24 mouse cellular contexts compared by ENCODE assay signal in genomic region chr13:37940649-37941048, GRCm38 (mm10). TPM values are rescaled to one million over a fixed set of nuclear protein-coding genes. Genes with fewer than 3 reads are reported as not detected.
A peak's percentile ranks its signal among the peaks of the same experiment; 100 is the strongest.
DNase-seq lines count a peak whose midpoint lies in the region; ATAC-seq and TF ChIP-seq lines count a peak whose summit lies in the region.
"Had no signal": no experiment of that assay in that cellular context is flagged by ENCODE, and none has a peak within 500 bp of the region (broad histone marks: within the 10 kb centered on the region; RNA-seq: fewer than 3 reads in every experiment).

No protein-coding gene starts in this region.

- peaks cover 9% of the 10 kb centered on the region for H3K4me1 ChIP-seq in heart, adult 2 months (ENCODE audit: control insufficient read depth, insufficient read depth, low read length)
- H3K4me1 ChIP-seq in heart, embryonic 11.5 days (ENCODE audit: control insufficient read depth, insufficient read depth, low read length), result no peaks in the 10 kb centered on the region
- H3K4me1 ChIP-seq in kidney, postnatal 0 days (replicated peaks; ENCODE audit: insufficient read depth, low read length), result peaks cover 36% of the 10 kb centered on the region
- peaks cover 21% of the 10 kb centered on the region for H3K4me1 ChIP-seq in liver, embryonic 13.5 days (replicated peaks)
- H3K4me1 ChIP-seq in stomach, embryonic 15.5 days, result peaks cover 11% of the 10 kb centered on the region; the same call in 1 of the 2 replicates
- H3K4me1 ChIP-seq in midbrain, embryonic 11.5 days (ENCODE audit: control insufficient read depth, insufficient read depth, low read length), result no peaks in the 10 kb centered on the region
- H3K4me1 ChIP-seq: hindbrain, embryonic 12.5 days had no signal

- no peak for TF ChIP-seq EP300 in heart, adult 2 months (IDR thresholded peaks at IDR 0.05; ENCODE audit: insufficient read depth, low read depth, low read length)

- 36% methylated on average over 5 of the region's 5 CpGs for WGBS in heart, adult 2 months
- 73% methylated on average over 5 of the region's 5 CpGs for WGBS in heart, embryonic 11.5 days (ENCODE audit: insufficient replicate concordance)
- 51% methylated on average over 5 of the region's 5 CpGs for WGBS in kidney, postnatal 0 days
- WGBS in liver, embryonic 13.5 days (ENCODE audit: insufficient replicate concordance), result 73% methylated on average over 5 of the region's 5 CpGs
- 55% methylated on average over 5 of the region's 5 CpGs for WGBS in stomach, embryonic 15.5 days
- WGBS in midbrain, embryonic 11.5 days, result 43% methylated on average over 5 of the region's 5 CpGs

- no peaks in the 10 kb centered on the region for H3K9me3 ChIP-seq in heart, embryonic 11.5 days (replicated peaks; ENCODE audit: control insufficient read depth, low read length)
- no peaks in the 10 kb centered on the region for H3K9me3 ChIP-seq in kidney, postnatal 0 days (replicated peaks; ENCODE audit: low read length)
- H3K9me3 ChIP-seq in liver, embryonic 13.5 days (replicated peaks), result no peaks in the 10 kb centered on the region
- no peaks in the 10 kb centered on the region for H3K9me3 ChIP-seq in stomach, embryonic 15.5 days
- H3K9me3 ChIP-seq in midbrain, embryonic 11.5 days (ENCODE audit: control insufficient read depth, low read length), result no peaks in the 10 kb centered on the region
- H3K9me3 ChIP-seq: embryonic facial prominence, embryonic 15.5 days; heart, embryonic 13.5 days; hindbrain, embryonic 12.5 days; limb, embryonic 15.5 days; midbrain, embryonic 10.5 days had no signal

- no peak overlapping the region for H3K4me3 ChIP-seq in heart, adult 2 months
- no peak overlapping the region for H3K4me3 ChIP-seq in heart, embryonic 11.5 days (ENCODE audit: low read depth, low read length)
- H3K4me3 ChIP-seq in kidney, postnatal 0 days (replicated peaks; ENCODE audit: low read depth, low read length), result no peak overlapping the region
- no peak overlapping the region for H3K4me3 ChIP-seq in liver, embryonic 13.5 days (replicated peaks)
- H3K4me3 ChIP-seq in stomach, embryonic 15.5 days (replicated peaks), result no peak overlapping the region
- H3K4me3 ChIP-seq in midbrain, embryonic 11.5 days (ENCODE audit: low read depth, low read length), result no peak overlapping the region
- H3K4me3 ChIP-seq: embryonic facial prominence, embryonic 15.5 days; heart, embryonic 13.5 days; hindbrain, embryonic 12.5 days; limb, embryonic 15.5 days; midbrain, embryonic 10.5 days had no signal

- no peaks in the 10 kb centered on the region for H3K79me2 ChIP-seq in heart, adult 2 months (replicated peaks; ENCODE audit: control insufficient read depth, insufficient read depth, low read length)

- H3K27me3 ChIP-seq in heart, adult 2 months (ENCODE audit: control insufficient read depth, insufficient read depth, low read length), result no peaks in the 10 kb centered on the region
- no peaks in the 10 kb centered on the region for H3K27me3 ChIP-seq in heart, embryonic 11.5 days (ENCODE audit: control insufficient read depth, insufficient read depth, low read length)
- H3K27me3 ChIP-seq in kidney, postnatal 0 days (ENCODE audit: insufficient read depth, low read length), result no peaks in the 10 kb centered on the region
- no peaks in the 10 kb centered on the region for H3K27me3 ChIP-seq in liver, embryonic 13.5 days
- no peaks in the 10 kb centered on the region for H3K27me3 ChIP-seq in stomach, embryonic 15.5 days (replicated peaks)
- H3K27me3 ChIP-seq in midbrain, embryonic 11.5 days (ENCODE audit: control insufficient read depth, insufficient read depth, low read length), result no peaks in the 10 kb centered on the region
- H3K27me3 ChIP-seq: embryonic facial prominence, embryonic 15.5 days; heart, embryonic 13.5 days; hindbrain, embryonic 12.5 days; limb, embryonic 15.5 days; Patski had no signal

- H3K36me3 ChIP-seq in heart, adult 2 months (ENCODE audit: control insufficient read depth, insufficient read depth, low read length), result peaks cover 11% of the 10 kb centered on the region
- peaks cover 5% of the 10 kb centered on the region for H3K36me3 ChIP-seq in heart, embryonic 11.5 days (ENCODE audit: control insufficient read depth, insufficient read depth, low read length)
- H3K36me3 ChIP-seq in kidney, postnatal 0 days (ENCODE audit: insufficient read depth, low read length), result 0 out of 2 replicates have a peak, but pooled peaks cover 7% of the 10 kb centered on the region
- H3K36me3 ChIP-seq in liver, embryonic 13.5 days, result peaks cover 47% of the 10 kb centered on the region
- peaks cover 5% of the 10 kb centered on the region; the same call in 1 of the 2 replicates for H3K36me3 ChIP-seq in stomach, embryonic 15.5 days
- no peaks in the 10 kb centered on the region for H3K36me3 ChIP-seq in midbrain, embryonic 11.5 days (ENCODE audit: control insufficient read depth, insufficient read depth, low read length)

- ATAC-seq in heart, embryonic 11.5 days (replicated peaks; ENCODE audit: insufficient number of reproducible peaks, low FRiP score, low TSS enrichment), result no peak
- no peak for ATAC-seq in kidney, postnatal 0 days (replicated peaks; ENCODE audit: low FRiP score, low read depth)
- peak; percentile 57 for ATAC-seq in liver, embryonic 13.5 days (ENCODE audit: low read depth)
- peak; percentile 51 for ATAC-seq in stomach, embryonic 15.5 days (ENCODE audit: insufficient read depth, low FRiP score, low read depth)
- no peak for ATAC-seq in midbrain, embryonic 11.5 days (ENCODE audit: low FRiP score)
- ATAC-seq: CD4-positive, CD25-positive, alpha-beta regulatory T cell, adult 4 months; forebrain, embryonic 14.5 days; Patski had no signal

- no peak for TF ChIP-seq POLR2A in heart, adult 2 months (IDR thresholded peaks at IDR 0.05; ENCODE audit: insufficient read depth, low read depth, low read length)

- no peak for DNase-seq in heart, adult 2 months
- DNase-seq in kidney, postnatal 0 days (ENCODE audit: low spot score), result no peak
- no peak for DNase-seq in kidney, adult 9 months
- DNase-seq in liver, embryonic 13.5 days, result no peak
- no peak for DNase-seq in left cerebral cortex, adult 11 months (ENCODE audit: low spot score)
- no peak for DNase-seq in midbrain, embryonic 11.5 days (ENCODE audit: low spot score, missing footprints)
- DNase-seq: adrenal gland, postnatal 14 days; cerebellum, adult 8-10 months; gastrocnemius, postnatal 10 days; heart, postnatal 14 days; left cerebral cortex, postnatal 4 days; lung, postnatal 10 days; spleen, adult 18-20 months; thymus, postnatal 25 days had no signal

- H3K4me2 ChIP-seq in heart, embryonic 11.5 days, result no peak overlapping the region
- H3K4me2 ChIP-seq in kidney, postnatal 0 days (ENCODE audit: low read length), result no peak overlapping the region
- H3K4me2 ChIP-seq in liver, embryonic 13.5 days, result no peak overlapping the region
- no peak overlapping the region for H3K4me2 ChIP-seq in stomach, embryonic 15.5 days
- no peak overlapping the region for H3K4me2 ChIP-seq in midbrain, embryonic 11.5 days
- H3K4me2 ChIP-seq: embryonic facial prominence, embryonic 15.5 days; heart, embryonic 13.5 days; hindbrain, embryonic 12.5 days; limb, embryonic 15.5 days had no signal

- H3K9ac ChIP-seq in heart, adult 2 months (ENCODE audit: low read depth, low read length), result no peak overlapping the region
- H3K9ac ChIP-seq in heart, embryonic 11.5 days (ENCODE audit: low read depth, low read length), result no peak overlapping the region
- H3K9ac ChIP-seq in kidney, postnatal 0 days (ENCODE audit: low read depth, low read length), result no peak overlapping the region
- no peak overlapping the region for H3K9ac ChIP-seq in liver, embryonic 13.5 days
- H3K9ac ChIP-seq in stomach, embryonic 15.5 days, result no peak overlapping the region
- no peak overlapping the region for H3K9ac ChIP-seq in midbrain, embryonic 11.5 days (ENCODE audit: low read length)
- H3K9ac ChIP-seq: embryonic facial prominence, embryonic 15.5 days; heart, embryonic 13.5 days; hindbrain, embryonic 12.5 days; limb, embryonic 15.5 days had no signal

- H3K27ac ChIP-seq in heart, adult 2 months, result peak overlapping the region; percentile 60
- no peak overlapping the region for H3K27ac ChIP-seq in heart, embryonic 11.5 days (ENCODE audit: low read depth, low read length)
- peak overlapping the region; percentile 36; the same call in 1 of the 2 replicates for H3K27ac ChIP-seq in kidney, postnatal 0 days
- H3K27ac ChIP-seq in liver, embryonic 13.5 days, result peak overlapping the region; percentile 44
- no peak overlapping the region for H3K27ac ChIP-seq in stomach, embryonic 15.5 days
- no peak overlapping the region for H3K27ac ChIP-seq in midbrain, embryonic 11.5 days (ENCODE audit: low read depth, low read length)
- H3K27ac ChIP-seq: embryonic facial prominence, embryonic 15.5 days; heart, embryonic 13.5 days; hindbrain, embryonic 12.5 days; limb, embryonic 15.5 days; midbrain, embryonic 10.5 days had no signal

- intact Hi-C loops in heart, adult 2 months (cut with DNase I), result loop anchor here (5.0 kb wide), 3 partner anchors 398 to 488 kb away; no protein-coding TSS in a partner anchor

- TF ChIP-seq CTCF in heart, adult 2 months (IDR thresholded peaks at IDR 0.05), result no peak
- no peak for TF ChIP-seq CTCF in kidney, postnatal 0 days (IDR thresholded peaks at IDR 0.05; ENCODE audit: low read depth)

RNA-seq across cellular contexts. Expression of gene Ssr1, which starts 53.4 kb away (rescaled TPM):
- 10 to 100 TPM; 41.7 to 44.9 TPM for total RNA-seq in heart, adult 2 months (2021)
- 10.0 and 17.2 TPM in 2 replicates for polyA plus RNA-seq in heart, adult 2 months (2012; rRNA removed)
- polyA plus RNA-seq in heart, embryonic 11.5 days (2014; fragmentation: Nextera tagmentation; extraction: Ambion mirVana), result 100 and 126 TPM in 2 replicates
- polyA plus RNA-seq in kidney, postnatal 0 days (2015; fragmentation: Nextera tagmentation; extraction: Ambion mirVana), result 116 and 128 TPM in 2 replicates
- 93.6 and 119 TPM in 2 replicates for polyA plus RNA-seq in liver, embryonic 13.5 days (2015; fragmentation: Nextera tagmentation; extraction: Ambion mirVana)
- polyA plus RNA-seq in stomach, embryonic 15.5 days (2015; fragmentation: Nextera tagmentation; extraction: Ambion mirVana), result 149 and 157 TPM in 2 replicates
- polyA plus RNA-seq in midbrain, embryonic 11.5 days (2014; fragmentation: Nextera tagmentation; extraction: Ambion mirVana), result 114 and 125 TPM in 2 replicates

Comparison
In these comparisons a context has a peak if more than half of its experiments do, and no peak if none do; other contexts are left out.
1. H3K27ac ChIP-seq: peak in heart, adult 2 months (single experiment), kidney, postnatal 0 days (single experiment) and liver, embryonic 13.5 days (single experiment); none in heart, embryonic 11.5 days (single experiment), stomach, embryonic 15.5 days (single experiment) and midbrain, embryonic 11.5 days (single experiment).
2. ATAC-seq: peak in liver, embryonic 13.5 days (single experiment) and stomach, embryonic 15.5 days (single experiment); none in heart, embryonic 11.5 days (single experiment), kidney, postnatal 0 days (single experiment) and midbrain, embryonic 11.5 days (single experiment).